Mouse (Mus musculus): ENCODE measurements around the gene Eif4b. TPM values are rescaled to one million over a fixed set of nuclear protein-coding genes. Genes with fewer than 3 reads are reported as not detected.

The Eif4b gene
- total and polyA plus RNA-seq, 2 experiments, result 73.8 to 130 TPM

- H3K4me1 ChIP-seq (ENCODE audit: control insufficient read depth, insufficient read depth, low read length), result peaks cover 13% of the 10 kb centered on the region
- no peak overlapping the region for H3K4me3 ChIP-seq (ENCODE audit: insufficient read depth, low read depth, low read length)
- H3K36me3 ChIP-seq (ENCODE audit: control insufficient read depth, insufficient read depth, low read length), result peaks cover 84% of the 10 kb centered on the region
- TF ChIP-seq POLR2A (IDR thresholded peaks at IDR 0.05; ENCODE audit: extremely low read depth, insufficient read depth, low read length), result no peak
- no peak for TF ChIP-seq CTCF (IDR thresholded peaks at IDR 0.05; ENCODE audit: low read depth, low read length)
- no peak overlapping the region for H3K27ac ChIP-seq (replicated peaks; ENCODE audit: insufficient read depth, low read depth, low read length)
- 96% methylated on average over 6 of the region's 6 CpGs for WGBS
- no peak for DNase-seq (ENCODE audit: extremely low read depth, low read depth, low spot score)
- no peaks in the 10 kb centered on the region for H3K27me3 ChIP-seq (ENCODE audit: control insufficient read depth, insufficient read depth, low read length)
- H3K79me2 ChIP-seq (ENCODE audit: control insufficient read depth, insufficient read depth, low read length), result 0 out of 2 replicates have a peak, but pooled peaks cover 2% of the 10 kb centered on the region
- H3K9ac ChIP-seq (ENCODE audit: low read depth, low read length), result no peak overlapping the region
Observed at GRCm38 (mm10) chr15:102112181-102112580, 38.6 kb downstream of the Eif4b start.

- Histone ChIP-seq H3K27me3 (ENCODE audit: control insufficient read depth, insufficient read depth, low read length) (no peaks in the 10 kb centered on the region), H3K36me3 (ENCODE audit: control insufficient read depth, insufficient read depth, low read length) (peaks cover 78% of the 10 kb centered on the region), H3K27ac (replicated peaks; ENCODE audit: insufficient read depth, low read depth, low read length) (no peak overlapping the region), H3K4me1 (ENCODE audit: control insufficient read depth, insufficient read depth, low read length) (peaks cover 11% of the 10 kb centered on the region), H3K79me2 (ENCODE audit: control insufficient read depth, insufficient read depth, low read length) (0 out of 2 replicates have a peak, but pooled peaks cover 2% of the 10 kb centered on the region), H3K4me3 (ENCODE audit: insufficient read depth, low read depth, low read length) (no peak overlapping the region), H3K9ac (ENCODE audit: low read depth, low read length) (no peak overlapping the region)
- DNase-seq (ENCODE audit: extremely low read depth, low read depth, low spot score), result no peak
- TF ChIP-seq CTCF (IDR thresholded peaks at IDR 0.05; ENCODE audit: low read depth, low read length) (no peak), POLR2A (IDR thresholded peaks at IDR 0.05; ENCODE audit: extremely low read depth, insufficient read depth, low read length) (no peak)
- 71% methylated on average over 8 of the region's 8 CpGs for WGBS
Observed at GRCm38 (mm10) chr15:102112827-102113226, 39.3 kb downstream of the Eif4b start.

- H3K27me3 ChIP-seq (ENCODE audit: control insufficient read depth, insufficient read depth, low read length), result no peaks in the 10 kb centered on the region
- H3K4me1 ChIP-seq (ENCODE audit: control insufficient read depth, insufficient read depth, low read length), result peaks cover 3% of the 10 kb centered on the region
- 94% methylated on average over 4 of the region's 4 CpGs for WGBS
- 0 out of 2 replicates have a peak, but pooled peaks cover 2% of the 10 kb centered on the region for H3K79me2 ChIP-seq (ENCODE audit: control insufficient read depth, insufficient read depth, low read length)
- no peak for TF ChIP-seq CTCF (IDR thresholded peaks at IDR 0.05; ENCODE audit: low read depth, low read length)
- H3K4me3 ChIP-seq (ENCODE audit: insufficient read depth, low read depth, low read length), result no peak overlapping the region
- H3K9ac ChIP-seq (ENCODE audit: low read depth, low read length), result no peak overlapping the region
- no peak for DNase-seq (ENCODE audit: extremely low read depth, low read depth, low spot score)
- no peak overlapping the region for H3K27ac ChIP-seq (replicated peaks; ENCODE audit: insufficient read depth, low read depth, low read length)
- peaks cover 69% of the 10 kb centered on the region for H3K36me3 ChIP-seq (ENCODE audit: control insufficient read depth, insufficient read depth, low read length)
Observed at GRCm38 (mm10) chr15:102113674-102114073, 40.1 kb downstream of the Eif4b start.

- no peak for TF ChIP-seq CTCF (IDR thresholded peaks at IDR 0.05; ENCODE audit: low read depth, low read length)
- TF ChIP-seq POLR2A (IDR thresholded peaks at IDR 0.05; ENCODE audit: extremely low read depth, insufficient read depth, low read length), result no peak
- no peak for DNase-seq (ENCODE audit: extremely low read depth, low read depth, low spot score)
- Histone ChIP-seq H3K36me3 (ENCODE audit: control insufficient read depth, insufficient read depth, low read length) (peaks cover 61% of the 10 kb centered on the region), H3K27ac (replicated peaks; ENCODE audit: insufficient read depth, low read depth, low read length) (no peak overlapping the region), H3K4me3 (ENCODE audit: insufficient read depth, low read depth, low read length) (no peak overlapping the region), H3K79me2 (ENCODE audit: control insufficient read depth, insufficient read depth, low read length) (no peaks in the 10 kb centered on the region), H3K9ac (ENCODE audit: low read depth, low read length) (no peak overlapping the region), H3K27me3 (ENCODE audit: control insufficient read depth, insufficient read depth, low read length) (no peaks in the 10 kb centered on the region), H3K4me1 (ENCODE audit: control insufficient read depth, insufficient read depth, low read length) (peaks cover 4% of the 10 kb centered on the region)
- WGBS, result 65% methylated on average over 7 of the region's 7 CpGs
Observed at GRCm38 (mm10) chr15:102114651-102115260, 41.2 kb downstream of the Eif4b start.

GRCm38 (mm10) chr15:102115731-102116231 is 42.2 kb downstream of the Eif4b start:
- Histone ChIP-seq H3K4me1 (ENCODE audit: control insufficient read depth, insufficient read depth, low read length) (peaks cover 4% of the 10 kb centered on the region), H3K4me3 (ENCODE audit: insufficient read depth, low read depth, low read length) (no peak overlapping the region), H3K27ac (replicated peaks; ENCODE audit: insufficient read depth, low read depth, low read length) (no peak overlapping the region), H3K79me2 (ENCODE audit: control insufficient read depth, insufficient read depth, low read length) (no peaks in the 10 kb centered on the region), H3K27me3 (ENCODE audit: control insufficient read depth, insufficient read depth, low read length) (no peaks in the 10 kb centered on the region), H3K9ac (ENCODE audit: low read depth, low read length) (no peak overlapping the region), H3K36me3 (ENCODE audit: control insufficient read depth, insufficient read depth, low read length) (peaks cover 52% of the 10 kb centered on the region)
- no peak for DNase-seq (ENCODE audit: extremely low read depth, low read depth, low spot score)
- 65% methylated on average over 9 of the region's 9 CpGs for WGBS
- no peak for TF ChIP-seq POLR2A (IDR thresholded peaks at IDR 0.05; ENCODE audit: extremely low read depth, insufficient read depth, low read length)
- TF ChIP-seq CTCF (IDR thresholded peaks at IDR 0.05; ENCODE audit: low read depth, low read length), result no peak

- Histone ChIP-seq H3K27ac (replicated peaks; ENCODE audit: insufficient read depth, low read depth, low read length) (no peak overlapping the region), H3K79me2 (ENCODE audit: control insufficient read depth, insufficient read depth, low read length) (no peaks in the 10 kb centered on the region), H3K4me1 (ENCODE audit: control insufficient read depth, insufficient read depth, low read length) (peaks cover 4% of the 10 kb centered on the region), H3K9ac (ENCODE audit: low read depth, low read length) (no peak overlapping the region), H3K36me3 (ENCODE audit: control insufficient read depth, insufficient read depth, low read length) (peaks cover 42% of the 10 kb centered on the region), H3K27me3 (ENCODE audit: control insufficient read depth, insufficient read depth, low read length) (no peaks in the 10 kb centered on the region), H3K4me3 (ENCODE audit: insufficient read depth, low read depth, low read length) (no peak overlapping the region)
- 67% methylated on average over 11 of the region's 11 CpGs for WGBS
- DNase-seq (ENCODE audit: extremely low read depth, low read depth, low spot score), result no peak
- TF ChIP-seq POLR2A (IDR thresholded peaks at IDR 0.05; ENCODE audit: extremely low read depth, insufficient read depth, low read length) (no peak), CTCF (IDR thresholded peaks at IDR 0.05; ENCODE audit: low read depth, low read length) (no peak)
Observed at GRCm38 (mm10) chr15:102116753-102117415, 43.3 kb downstream of the Eif4b start.
